Mouse (Mus musculus): ENCODE data around the gene Inha.

Inha gene

GRCm38 (mm10) chr1:75558388-75559178 is 51.7 kb downstream of the Inha start:
- no peak for DNase-seq

DNA sequence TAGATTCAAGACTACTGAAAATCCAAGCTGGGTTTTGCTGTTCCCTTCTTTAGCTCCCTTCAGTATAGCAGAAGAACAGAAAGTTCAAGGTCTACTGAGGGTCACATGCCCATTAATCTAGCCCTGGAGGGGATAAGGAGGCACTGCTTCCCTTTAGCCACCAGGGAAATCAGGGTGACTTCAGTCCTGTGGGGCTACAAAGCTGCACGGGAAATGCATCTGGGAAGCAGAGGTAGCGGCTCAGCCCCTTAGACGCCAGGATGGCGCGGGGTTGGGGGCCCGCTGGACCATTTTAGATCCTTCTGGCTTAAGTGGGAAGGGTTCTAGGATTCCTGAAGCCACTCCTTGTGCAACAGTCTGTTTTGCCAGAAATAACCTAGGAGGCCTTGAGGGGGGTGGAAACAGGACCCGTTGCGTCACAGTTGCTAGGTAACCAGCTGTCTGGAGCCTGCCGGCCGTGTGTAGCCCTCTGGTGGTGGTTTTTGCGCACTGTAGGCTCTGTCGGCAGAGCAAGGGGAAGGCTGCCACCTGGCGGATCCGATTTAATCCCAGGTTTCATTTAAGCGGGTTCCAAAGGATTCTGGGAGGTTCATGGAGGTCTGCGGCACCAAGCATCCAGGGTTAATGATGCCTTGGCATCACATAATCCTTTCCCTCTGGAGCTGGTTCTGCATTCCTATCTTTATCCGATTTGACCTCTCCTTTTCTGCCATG is 52.5 kb downstream of the Inha start:
- DNase-seq = peak; percentile 88
